Mouse (Mus musculus) adipose tissue, adult 10 weeks (tissue): Measurements from ENCODE around the gene Tpst1. TPM values are rescaled to one million over a fixed set of nuclear protein-coding genes. Genes with fewer than 3 reads are reported as not detected.

Experiments
- polyA plus RNA-seq: library from polyadenylated mRNA; stranded (reverse); fragments of 350-450 nt; fragmentation: Illumina TruSeq; extraction: RNeasy Lipid Tissue Mini Kit (QIAGEN cat#74804); gene quantifications from one replicate; pipeline ENCODE4 v1.2.3, GENCODE M21; 2014; ENCODE audit warnings: low read depth, low replicate concordance

Gene Tpst1
- polyA plus RNA-seq: 34.7 TPM

GRCm38 (mm10) chr5:130073026-130073425 is at the start of gene Tpst1:
Tpst1 (plus strand) TSS chr5:130073326.

GRCm38 (mm10) chr5:130029142-130029897 is 43.8 kb upstream of the Tpst1 start, which contains the start of the genes Asl and Crcp:
Asl (minus strand) TSS chr5:130029247.
Crcp (plus strand) TSS chr5:130029290.

GRCm38 (mm10) chr5:130144334-130145312 is 71.5 kb downstream of the Tpst1 start, which contains the start of gene Kctd7:
Kctd7 (plus strand) TSS chr5:130144861.

GRCm38 (mm10) chr5:130171423-130171954 is 98.4 kb downstream of the Tpst1 start, which contains the start of gene Rabgef1:
Rabgef1 (plus strand) TSS chr5:130171798.

Other genes with a start within 250 kb of the Tpst1 start
- gene Sumf2, start 226.3 kb upstream of the Tpst1 start, polyA plus RNA-seq: 34.2 TPM
- gene Chchd2, start 185.9 kb upstream of the Tpst1 start, polyA plus RNA-seq: 523 TPM
- gene Zbed5, start 177.6 kb upstream of the Tpst1 start, polyA plus RNA-seq: 6.5 TPM
- gene Phkg1, start 174.8 kb upstream of the Tpst1 start, polyA plus RNA-seq: 14.6 TPM
- 23.8 TPM for gene Nupr1l, start 164.8 kb upstream of the Tpst1 start, polyA plus RNA-seq
- gene Vkorc1l1, start 131.4 kb upstream of the Tpst1 start, polyA plus RNA-seq: 55.4 TPM
- 51.7 TPM for gene Gusb, start 70.3 kb upstream of the Tpst1 start, polyA plus RNA-seq
- gene Asl, start 44.1 kb upstream of the Tpst1 start, polyA plus RNA-seq: 76.8 TPM
- gene Crcp, start 44.0 kb upstream of the Tpst1 start, polyA plus RNA-seq: 30.6 TPM
- gene Kctd7, start 71.5 kb downstream of the Tpst1 start, polyA plus RNA-seq: 5.0 TPM
- gene Rabgef1, start 98.5 kb downstream of the Tpst1 start, polyA plus RNA-seq: 31.3 TPM
- gene Tmem248, start 143.8 kb downstream of the Tpst1 start, polyA plus RNA-seq: 43.4 TPM
- gene Sbds, start 182.2 kb downstream of the Tpst1 start, polyA plus RNA-seq: 92.8 TPM
- gene Tyw1, start 182.3 kb downstream of the Tpst1 start, polyA plus RNA-seq: 15.6 TPM